Mouse (Mus musculus): ENCODE measurements at regions not wholly inside any gene's neighbourhood (a gene's known extent, or its start where the extent isn't known, plus 50 kb on each side); places are given as distances from the start of the nearest gene placed in this dataset.

DNA sequence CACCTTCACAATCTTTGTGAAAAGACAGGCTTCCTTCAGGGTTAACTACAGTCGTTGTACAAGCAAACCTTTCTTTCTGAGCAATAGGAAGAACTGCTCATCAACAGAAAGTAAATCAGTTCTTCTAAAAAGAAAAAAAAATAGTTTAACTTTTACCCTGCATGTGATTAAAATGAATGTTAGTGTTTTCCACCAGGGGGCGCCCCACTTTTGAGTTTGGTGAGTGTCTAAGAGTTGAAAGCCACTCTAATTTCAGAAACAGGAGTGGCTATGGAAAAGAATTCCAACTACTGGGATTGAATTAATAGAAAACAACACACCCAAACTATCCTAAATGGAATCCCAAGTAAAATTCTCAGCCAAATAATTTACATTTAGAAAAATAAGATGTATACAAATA is 430.0 kb downstream of the Cd109 start:
- H3K4me1 ChIP-seq (ENCODE audit: control insufficient read depth, insufficient read depth, low read length): no peaks in the 10 kb centered on the region
- H3K4me2 ChIP-seq (ENCODE audit: low read depth, low read length): no peak overlapping the region
- H3K27me3 ChIP-seq (replicated peaks; ENCODE audit: control insufficient read depth, insufficient read depth, low read length): no peaks in the 10 kb centered on the region
- H3K9ac ChIP-seq (ENCODE audit: low read depth, low read length): no peak overlapping the region
- no peaks in the 10 kb centered on the region for H3K36me3 ChIP-seq (ENCODE audit: control insufficient read depth, insufficient read depth, low read length)
- DNase-seq (ENCODE audit: low spot score) (peak; percentile 30), ATAC-seq (ENCODE audit: low read depth) (no peak)
- 18% methylated on average over 2 of the region's 2 CpGs for WGBS
- no peak overlapping the region for H3K4me3 ChIP-seq (ENCODE audit: low read depth, low read length)
- H3K9me3 ChIP-seq (ENCODE audit: control insufficient read depth, low read length): no peaks in the 10 kb centered on the region
- no peak overlapping the region for H3K27ac ChIP-seq (replicated peaks; ENCODE audit: low read depth, low read length)

DNA sequence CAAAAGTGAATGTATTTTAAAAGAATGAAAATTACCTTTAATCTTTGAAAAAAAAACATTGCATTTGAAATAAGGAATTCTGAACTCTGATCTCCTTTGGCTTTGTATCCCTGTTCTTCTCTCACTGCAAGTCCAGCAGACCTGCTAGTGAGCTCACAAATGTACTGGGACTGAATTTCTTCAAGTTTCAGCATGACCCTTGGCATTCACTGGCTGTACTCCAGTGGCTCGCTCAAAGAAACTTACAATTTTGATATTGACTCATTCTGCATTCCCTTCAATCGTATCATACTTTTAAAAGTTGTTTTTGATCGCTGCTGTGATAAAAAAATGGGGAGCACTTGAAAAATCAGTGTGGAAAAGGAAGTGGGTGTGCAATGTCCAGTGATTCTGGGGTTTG is 456.6 kb downstream of the Cd109 start:
- Histone ChIP-seq H3K4me2 (ENCODE audit: low read depth, low read length) (no peak overlapping the region), H3K4me3 (ENCODE audit: low read depth, low read length) (no peak overlapping the region), H3K27ac (replicated peaks; ENCODE audit: low read depth, low read length) (no peak overlapping the region), H3K9ac (ENCODE audit: low read depth, low read length) (no peak overlapping the region), H3K4me1 (ENCODE audit: control insufficient read depth, insufficient read depth, low read length) (no peaks in the 10 kb centered on the region), H3K9me3 (ENCODE audit: control insufficient read depth, low read length) (no peaks in the 10 kb centered on the region), H3K36me3 (ENCODE audit: control insufficient read depth, insufficient read depth, low read length) (no peaks in the 10 kb centered on the region), H3K27me3 (replicated peaks; ENCODE audit: control insufficient read depth, insufficient read depth, low read length) (no peaks in the 10 kb centered on the region)
- 75% methylated on average over 3 of the region's 3 CpGs for WGBS
- ATAC-seq (ENCODE audit: low read depth) (no peak), DNase-seq (ENCODE audit: low spot score) (no peak)

DNA sequence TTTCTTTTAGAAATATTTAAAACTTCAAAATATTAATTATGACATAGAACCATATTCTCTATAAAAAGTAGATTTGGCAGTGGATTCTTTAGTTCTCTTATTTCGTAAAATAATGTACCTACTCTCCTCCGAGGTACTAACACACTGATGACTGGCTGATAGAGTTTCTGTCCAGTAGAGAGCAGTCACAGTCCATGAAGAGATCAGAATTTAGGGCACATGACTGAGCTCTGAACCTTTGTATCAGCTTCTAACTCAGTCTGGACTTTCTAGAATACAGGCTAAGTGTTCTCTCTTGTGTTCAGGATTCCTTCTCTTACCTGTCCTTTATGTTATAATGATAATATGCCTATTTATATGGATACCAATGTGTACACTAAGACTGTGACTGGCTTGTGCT is 494.3 kb downstream of the Cd109 start:
- H3K27ac ChIP-seq (replicated peaks; ENCODE audit: low read depth, low read length): no peak overlapping the region
- H3K4me1 ChIP-seq (ENCODE audit: control insufficient read depth, insufficient read depth, low read length): no peaks in the 10 kb centered on the region
- H3K4me3 ChIP-seq (ENCODE audit: low read depth, low read length): no peak overlapping the region
- ATAC-seq (ENCODE audit: low read depth) (peak; percentile 72; the same call in 1 of the 2 replicates), DNase-seq (ENCODE audit: low spot score) (peak; percentile 63)
- no peaks in the 10 kb centered on the region for H3K27me3 ChIP-seq (replicated peaks; ENCODE audit: control insufficient read depth, insufficient read depth, low read length)
- WGBS: 57% methylated on average over 2 of the region's 2 CpGs
- H3K36me3 ChIP-seq (ENCODE audit: control insufficient read depth, insufficient read depth, low read length): no peaks in the 10 kb centered on the region
- no peak overlapping the region for H3K4me2 ChIP-seq (ENCODE audit: low read depth, low read length)
- H3K9me3 ChIP-seq (ENCODE audit: control insufficient read depth, low read length): no peaks in the 10 kb centered on the region
- no peak overlapping the region for H3K9ac ChIP-seq (ENCODE audit: low read depth, low read length)

- 52% methylated on average over 2 of the region's 2 CpGs for WGBS
- Histone ChIP-seq H3K9me3 (ENCODE audit: control insufficient read depth, low read length) (no peaks in the 10 kb centered on the region), H3K27me3 (replicated peaks; ENCODE audit: control insufficient read depth, insufficient read depth, low read length) (no peaks in the 10 kb centered on the region), H3K36me3 (ENCODE audit: control insufficient read depth, insufficient read depth, low read length) (no peaks in the 10 kb centered on the region), H3K27ac (replicated peaks; ENCODE audit: low read depth, low read length) (no peak overlapping the region), H3K4me3 (ENCODE audit: low read depth, low read length) (no peak overlapping the region), H3K9ac (ENCODE audit: low read depth, low read length) (no peak overlapping the region), H3K4me2 (ENCODE audit: low read depth, low read length) (no peak overlapping the region), H3K4me1 (ENCODE audit: control insufficient read depth, insufficient read depth, low read length) (no peaks in the 10 kb centered on the region)
- ATAC-seq (ENCODE audit: low read depth) (no peak), DNase-seq (ENCODE audit: low spot score) (no peak)
Measured at GRCm38 (mm10) chr9:79111326-79111725, 496.0 kb downstream of the Cd109 start.

- Histone ChIP-seq H3K4me3 (ENCODE audit: low read depth, low read length) (no peak overlapping the region), H3K27me3 (replicated peaks; ENCODE audit: control insufficient read depth, insufficient read depth, low read length) (no peaks in the 10 kb centered on the region), H3K9me3 (ENCODE audit: control insufficient read depth, low read length) (no peaks in the 10 kb centered on the region), H3K27ac (replicated peaks; ENCODE audit: low read depth, low read length) (no peak overlapping the region), H3K4me2 (ENCODE audit: low read depth, low read length) (no peak overlapping the region), H3K36me3 (ENCODE audit: control insufficient read depth, insufficient read depth, low read length) (no peaks in the 10 kb centered on the region), H3K4me1 (ENCODE audit: control insufficient read depth, insufficient read depth, low read length) (no peaks in the 10 kb centered on the region), H3K9ac (ENCODE audit: low read depth, low read length) (no peak overlapping the region)
- ATAC-seq (ENCODE audit: low read depth) (no peak), DNase-seq (ENCODE audit: low spot score) (no peak)
- 52% methylated on average over 1 of the region's 1 CpGs for WGBS
Measured at GRCm38 (mm10) chr9:79140970-79141369, 525.6 kb downstream of the Cd109 start.

DNA sequence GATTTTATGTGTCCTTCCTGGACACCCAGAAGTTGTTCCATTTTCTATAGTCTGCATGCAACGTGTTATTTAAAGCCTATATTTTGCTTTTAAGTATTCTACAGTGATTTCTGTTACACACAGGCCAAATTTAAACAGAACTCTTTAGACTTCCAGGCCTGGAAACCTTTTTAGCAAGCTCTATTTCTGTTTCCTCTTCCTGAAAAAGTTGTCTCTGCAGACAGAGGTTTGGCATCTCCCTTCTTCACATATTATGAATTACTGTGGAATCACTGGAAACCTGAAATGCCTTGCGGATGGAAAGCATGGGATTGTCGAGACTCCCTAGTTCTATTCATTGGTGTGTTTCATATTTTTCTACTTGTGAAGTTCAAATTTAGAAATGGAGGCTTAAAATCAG is 530.7 kb downstream of the Cd109 start:
- no peak overlapping the region for H3K9ac ChIP-seq (ENCODE audit: low read depth, low read length)
- no peaks in the 10 kb centered on the region for H3K36me3 ChIP-seq (ENCODE audit: control insufficient read depth, insufficient read depth, low read length)
- no peak overlapping the region for H3K4me2 ChIP-seq (ENCODE audit: low read depth, low read length)
- no peak for DNase-seq (ENCODE audit: low spot score)
- WGBS: 74% methylated on average over 3 of the region's 3 CpGs
- no peaks in the 10 kb centered on the region for H3K27me3 ChIP-seq (replicated peaks; ENCODE audit: control insufficient read depth, insufficient read depth, low read length)
- H3K27ac ChIP-seq (replicated peaks; ENCODE audit: low read depth, low read length): no peak overlapping the region
- no peaks in the 10 kb centered on the region for H3K4me1 ChIP-seq (ENCODE audit: control insufficient read depth, insufficient read depth, low read length)
- H3K9me3 ChIP-seq (ENCODE audit: control insufficient read depth, low read length): no peaks in the 10 kb centered on the region
- no peak overlapping the region for H3K4me3 ChIP-seq (ENCODE audit: low read depth, low read length)
- ATAC-seq (ENCODE audit: low read depth): no peak

DNA sequence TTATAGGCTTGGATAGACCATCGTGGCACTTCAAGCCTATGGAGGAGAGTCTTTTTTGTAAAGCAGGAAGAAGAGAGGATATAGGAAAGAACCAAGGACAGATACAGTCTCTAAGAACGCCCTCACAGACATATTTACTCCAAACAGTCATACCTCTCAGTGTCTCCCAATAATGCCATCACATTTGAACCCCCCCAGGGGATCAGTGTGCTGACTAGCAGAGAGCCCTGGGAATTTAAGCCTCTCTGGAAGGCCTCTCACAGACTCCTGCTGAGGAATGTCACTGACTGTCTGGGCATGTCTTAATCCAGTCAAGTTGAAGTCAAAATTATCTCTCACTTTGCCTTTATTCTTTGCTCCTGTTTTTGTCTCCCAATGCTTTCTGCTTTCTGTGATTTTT is 550.2 kb downstream of the Cd109 start:
- H3K9me3 ChIP-seq (ENCODE audit: control insufficient read depth, low read length): no peaks in the 10 kb centered on the region
- no peaks in the 10 kb centered on the region for H3K27me3 ChIP-seq (replicated peaks; ENCODE audit: control insufficient read depth, insufficient read depth, low read length)
- H3K4me1 ChIP-seq (ENCODE audit: control insufficient read depth, insufficient read depth, low read length): no peaks in the 10 kb centered on the region
- no peaks in the 10 kb centered on the region for H3K36me3 ChIP-seq (ENCODE audit: control insufficient read depth, insufficient read depth, low read length)
- H3K9ac ChIP-seq (ENCODE audit: low read depth, low read length): no peak overlapping the region
- no peak overlapping the region; the same call in 1 of the 2 replicates for H3K27ac ChIP-seq (replicated peaks; ENCODE audit: low read depth, low read length)
- ATAC-seq (ENCODE audit: low read depth) (peak; percentile 71; the same call in 1 of the 2 replicates), DNase-seq (ENCODE audit: low spot score) (peak; percentile 78)
- H3K4me3 ChIP-seq (ENCODE audit: low read depth, low read length): no peak overlapping the region
- H3K4me2 ChIP-seq (ENCODE audit: low read depth, low read length): no peak overlapping the region
- WGBS: 52% methylated on average over 2 of the region's 2 CpGs

GRCm38 (mm10) chr9:79173036-79173435 is 545.6 kb downstream of the Col12a1 start:
- H3K9me3 ChIP-seq (ENCODE audit: control insufficient read depth, low read length): no peaks in the 10 kb centered on the region
- H3K27me3 ChIP-seq (replicated peaks; ENCODE audit: control insufficient read depth, insufficient read depth, low read length): no peaks in the 10 kb centered on the region
- H3K27ac ChIP-seq (replicated peaks; ENCODE audit: low read depth, low read length): no peak overlapping the region
- no peak for DNase-seq (ENCODE audit: low spot score)
- ATAC-seq (ENCODE audit: low read depth): no peak
- no peak overlapping the region for H3K9ac ChIP-seq (ENCODE audit: low read depth, low read length)
- no peak overlapping the region for H3K4me3 ChIP-seq (ENCODE audit: low read depth, low read length)
- no peaks in the 10 kb centered on the region for H3K4me1 ChIP-seq (ENCODE audit: control insufficient read depth, insufficient read depth, low read length)
- H3K4me2 ChIP-seq (ENCODE audit: low read depth, low read length): no peak overlapping the region
- no peaks in the 10 kb centered on the region for H3K36me3 ChIP-seq (ENCODE audit: control insufficient read depth, insufficient read depth, low read length)

- Histone ChIP-seq H3K36me3 (ENCODE audit: control insufficient read depth, insufficient read depth, low read length) (no peaks in the 10 kb centered on the region), H3K27ac (replicated peaks; ENCODE audit: low read depth, low read length) (no peak overlapping the region), H3K4me2 (ENCODE audit: low read depth, low read length) (no peak overlapping the region), H3K9me3 (ENCODE audit: control insufficient read depth, low read length) (no peaks in the 10 kb centered on the region), H3K9ac (ENCODE audit: low read depth, low read length) (no peak overlapping the region), H3K27me3 (replicated peaks; ENCODE audit: control insufficient read depth, insufficient read depth, low read length) (no peaks in the 10 kb centered on the region), H3K4me1 (ENCODE audit: control insufficient read depth, insufficient read depth, low read length) (no peaks in the 10 kb centered on the region), H3K4me3 (ENCODE audit: low read depth, low read length) (no peak overlapping the region)
- no peak for DNase-seq (ENCODE audit: low spot score)
- WGBS: 77% methylated on average over 2 of the region's 2 CpGs
- ATAC-seq (ENCODE audit: low read depth): no peak
Measured at GRCm38 (mm10) chr9:79179954-79180353, 538.7 kb downstream of the Col12a1 start.

Data from embryonic facial prominence, embryonic 14.5 days (tissue).